Mouse (Mus musculus) heart, postnatal 10 days (tissue): ENCODE measurements around the gene Macf1. TPM values are rescaled to one million over a fixed set of nuclear protein-coding genes. Genes with fewer than 3 reads are reported as not detected.
A peak's percentile ranks its signal among the peaks of the same experiment; 100 is the strongest.

Experiments
- DNase-seq, 2 experiments: peaks; one replicate each; pipeline ENCODE4 v3.0.0; 2021
- intact Hi-C: fragments of 180-260 bp; cut with DNase I; formaldehyde crosslinking; loops from one replicate; pipeline ENCODE4 v1.15.1; 2025
- total RNA-seq, 2 experiments: library from RNA; stranded (reverse); gene quantifications; 2 replicates each; pipeline ENCODE4 v1.2.3; 2021

Gene Macf1
- total RNA-seq, 2 experiments from 2014 or later = 316 to 364 TPM

DNA sequence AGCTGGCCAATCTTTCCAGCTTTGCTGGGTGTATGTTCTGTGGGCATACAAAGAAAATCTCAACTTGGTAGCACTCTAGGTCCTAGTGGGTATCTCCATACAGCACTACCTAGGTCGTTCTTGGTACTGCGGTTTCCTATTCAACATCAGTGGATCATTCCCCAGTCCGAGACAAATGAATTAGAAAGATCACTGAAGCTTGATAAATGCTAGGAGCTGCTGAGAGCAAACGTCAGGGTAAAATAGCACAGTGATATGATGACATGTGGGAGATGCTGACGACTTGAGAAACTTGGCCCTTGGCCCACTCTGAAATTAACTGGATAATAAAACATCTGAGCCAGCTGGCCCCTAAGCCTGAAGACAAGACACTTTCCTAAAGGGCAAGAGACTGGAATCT, 78.2 kb downstream of the Macf1 start:
- intact Hi-C loops = loop anchor here (5.0 kb wide), 1 partner anchor 111 kb away; the partner anchor contains the start of gene Ndufs5
- no peak for DNase-seq

- intact Hi-C loops = loop anchor here (5.0 kb wide), 1 partner anchor 112 kb away; the partner anchor contains the start of gene Ndufs5
- no peak for DNase-seq
These were observed 78.9 kb downstream of the Macf1 start for GRCm38 (mm10) chr4:123605309-123605708.

DNA sequence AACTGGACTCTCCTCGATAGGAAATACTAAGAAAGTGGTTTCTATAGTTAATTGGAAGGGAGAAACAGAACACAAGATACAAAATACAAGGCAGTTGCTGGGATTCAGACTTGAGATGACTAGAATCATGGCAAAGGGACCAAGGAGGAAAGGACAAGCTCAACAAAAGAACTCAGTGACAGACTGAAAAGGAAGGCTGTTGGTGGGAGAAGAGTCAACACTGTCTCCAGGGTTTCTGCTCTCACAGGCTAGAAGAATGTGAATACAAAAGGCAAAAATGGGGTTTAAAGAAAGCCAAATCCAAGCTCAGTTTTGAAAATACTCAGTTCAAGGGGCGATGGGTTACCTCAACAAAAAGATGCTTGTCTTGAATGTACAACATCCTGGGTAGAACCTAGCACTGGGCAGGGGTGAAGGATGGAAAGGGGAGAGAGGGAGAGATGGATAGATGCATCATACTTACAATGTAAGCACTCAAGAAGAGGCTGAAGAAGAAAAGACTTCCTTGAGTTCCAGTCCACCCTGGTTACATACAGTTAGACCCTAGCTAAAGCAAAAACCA, 81.4 kb downstream of the Macf1 start:
- intact Hi-C loops = no loop called here
- no peak for DNase-seq

- DNase-seq = no peak
- intact Hi-C loops = no loop called here
These were observed 83.1 kb downstream of the Macf1 start for GRCm38 (mm10) chr4:123601036-123601435.

GRCm38 (mm10) chr4:123598519-123599228, 85.5 kb downstream of the Macf1 start:
- DNase-seq = no peak
- intact Hi-C loops = no loop called here

DNA sequence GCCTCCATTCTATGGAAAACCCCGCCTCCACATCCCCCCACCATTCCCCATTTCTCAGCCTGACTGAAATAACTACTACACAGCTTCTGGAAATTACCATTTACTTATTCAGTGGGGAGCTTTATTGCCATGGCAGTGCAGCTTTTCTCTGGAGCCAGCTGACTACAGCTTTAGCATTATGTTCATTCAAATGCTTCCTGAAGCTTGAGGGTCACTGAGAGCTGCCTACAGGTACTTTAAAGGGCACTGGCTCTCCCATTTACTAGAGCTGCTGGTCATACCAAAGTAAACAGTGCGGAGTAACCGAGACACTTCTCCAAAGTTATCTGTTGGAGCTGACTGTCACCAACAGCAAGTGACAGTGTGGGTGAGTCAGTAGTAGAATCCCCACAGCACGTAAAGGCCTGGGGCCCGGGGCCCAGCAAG, 89.8 kb downstream of the Macf1 start:
- intact Hi-C loops = loop anchor here (5.0 kb wide), 1 partner anchor 303 kb away; no protein-coding TSS in a partner anchor
- no peak for DNase-seq

DNA sequence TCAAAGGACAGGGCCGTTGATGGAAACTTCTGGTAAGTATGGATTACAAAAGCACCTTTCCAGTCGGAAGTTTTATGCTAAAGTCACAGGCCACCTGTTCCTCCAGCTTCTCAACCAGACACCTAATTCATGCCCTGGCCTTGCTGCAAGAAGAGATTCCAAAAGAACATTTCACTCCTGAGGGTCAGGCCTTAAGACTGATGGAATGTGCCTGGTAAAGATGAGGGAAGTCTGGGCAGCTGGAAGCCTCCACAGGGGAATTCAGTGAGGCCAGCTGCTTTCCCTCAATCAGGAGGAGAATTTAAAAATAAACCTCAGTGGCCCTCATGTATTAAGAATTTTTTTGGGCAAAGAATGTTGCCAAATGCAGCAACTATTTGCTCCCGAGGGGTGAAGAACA, 90.5 kb downstream of the Macf1 start:
- intact Hi-C loops = loop anchor here (5.0 kb wide), 1 partner anchor 304 kb away; no protein-coding TSS in a partner anchor
- DNase-seq = peak; percentile 59 to 73

GRCm38 (mm10) chr4:123592046-123592445, 92.1 kb downstream of the Macf1 start:
- intact Hi-C loops = loop anchor here (5.0 kb wide), 1 partner anchor 305 kb away; no protein-coding TSS in a partner anchor
- DNase-seq = no peak

- intact Hi-C loops = loop anchor here (5.0 kb wide), 1 partner anchor 306 kb away; no protein-coding TSS in a partner anchor
- DNase-seq = no peak
These were observed 93.0 kb downstream of the Macf1 start for GRCm38 (mm10) chr4:123591026-123591635.

GRCm38 (mm10) chr4:123589496-123589895, 94.7 kb downstream of the Macf1 start:
- intact Hi-C loops = loop anchor here (2.0 kb wide), 1 partner anchor 43 kb away; no protein-coding TSS in a partner anchor

DNA sequence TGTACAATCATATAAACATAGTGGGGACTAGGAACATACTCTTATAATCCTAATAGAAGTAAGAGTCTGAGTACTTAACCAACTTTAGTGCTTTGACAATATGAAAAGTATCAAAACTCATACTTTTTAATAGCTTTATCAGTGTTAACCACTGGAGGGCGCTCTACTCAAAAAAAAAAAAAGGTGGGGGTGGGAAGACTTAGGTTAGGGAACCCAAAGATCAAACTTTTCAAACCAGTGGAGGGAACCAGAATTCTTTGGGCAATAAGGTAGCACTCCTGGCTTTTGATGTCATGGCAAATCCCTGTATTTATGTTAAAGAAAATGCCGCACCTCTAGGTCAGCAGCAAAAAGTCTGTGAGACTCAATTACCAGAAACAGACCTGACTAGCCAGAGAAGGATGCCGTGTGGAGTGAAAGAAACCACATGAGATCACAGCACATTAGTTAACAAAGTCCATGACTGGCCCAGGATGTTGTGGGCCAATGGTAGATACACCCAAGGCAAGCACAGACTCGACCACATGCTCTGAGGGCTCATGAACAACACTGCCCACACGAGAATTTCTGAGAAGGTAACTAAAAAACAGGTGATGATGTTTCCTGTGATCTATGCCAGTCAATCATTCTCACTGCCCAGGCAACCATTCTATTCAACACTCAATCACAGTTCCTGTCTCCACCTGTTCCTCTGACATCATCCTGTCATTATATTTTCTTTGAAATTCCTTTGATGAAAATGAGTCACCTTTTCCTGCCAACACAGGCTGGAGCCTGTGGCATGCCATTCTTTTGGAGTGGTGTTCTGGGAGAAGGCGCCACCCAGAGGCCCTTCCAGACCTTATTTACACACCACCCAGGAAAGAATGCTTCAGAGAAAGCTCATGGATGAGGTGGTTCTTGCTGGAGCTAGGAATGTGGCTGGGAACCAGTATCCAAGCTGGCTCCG, 95.5 kb downstream of the Macf1 start:
- intact Hi-C loops = loop anchor here (1.0 to 2.0 kb wide), 2 partner anchors 44 to 79 kb away; no protein-coding TSS in a partner anchor
- DNase-seq = peak; percentile 42 to 52

More at GRCm38 (mm10) chr4:123589496-123589895, 94.7 kb downstream of the Macf1 start:
- no peak for DNase-seq

GRCm38 (mm10) chr4:123587616-123588015, 96.5 kb downstream of the Macf1 start:
- no peak for DNase-seq
- intact Hi-C loops = loop anchor here (1.0 to 2.0 kb wide), 2 partner anchors 45 to 80 kb away; no protein-coding TSS in a partner anchor

GRCm38 (mm10) chr4:123584720-123585093, 99.5 kb downstream of the Macf1 start:
- intact Hi-C loops = loop anchor here (1.0 kb wide), 1 partner anchor 49 kb away; no protein-coding TSS in a partner anchor
- no peak for DNase-seq

DNA sequence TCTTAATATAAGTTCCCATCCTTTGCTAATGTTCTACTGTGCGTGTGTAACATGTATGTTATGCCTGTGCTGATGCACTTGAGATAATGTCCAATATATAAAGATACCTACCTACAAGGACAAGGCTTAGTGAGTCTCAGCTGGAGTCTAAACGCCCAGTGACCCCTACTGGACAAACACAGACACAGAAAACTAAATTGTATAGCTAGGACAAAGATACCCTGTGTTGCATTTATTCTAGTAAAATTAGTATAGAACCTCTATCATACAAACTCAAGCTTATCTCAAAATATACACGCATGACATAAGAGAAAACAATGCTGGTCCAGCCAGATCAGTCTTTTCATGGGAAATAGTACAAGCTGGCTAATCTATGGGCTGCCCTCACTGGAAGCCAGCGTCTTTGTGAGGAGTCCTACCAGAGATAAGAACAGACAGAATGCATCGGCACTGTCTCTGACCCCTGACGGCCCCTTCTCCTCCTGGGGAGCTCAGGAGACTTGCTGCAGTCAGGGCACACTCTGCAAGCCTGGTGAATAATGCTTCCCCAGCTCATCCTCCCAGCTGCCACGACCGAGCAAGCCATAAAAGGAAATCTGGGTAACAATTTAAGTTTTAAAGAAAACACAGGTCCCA, 100.0 kb downstream of the Macf1 start:
- intact Hi-C loops = loop anchor here (1.0 kb wide), 1 partner anchor 49 kb away; no protein-coding TSS in a partner anchor
- DNase-seq = peak; percentile 52 to 66

DNA sequence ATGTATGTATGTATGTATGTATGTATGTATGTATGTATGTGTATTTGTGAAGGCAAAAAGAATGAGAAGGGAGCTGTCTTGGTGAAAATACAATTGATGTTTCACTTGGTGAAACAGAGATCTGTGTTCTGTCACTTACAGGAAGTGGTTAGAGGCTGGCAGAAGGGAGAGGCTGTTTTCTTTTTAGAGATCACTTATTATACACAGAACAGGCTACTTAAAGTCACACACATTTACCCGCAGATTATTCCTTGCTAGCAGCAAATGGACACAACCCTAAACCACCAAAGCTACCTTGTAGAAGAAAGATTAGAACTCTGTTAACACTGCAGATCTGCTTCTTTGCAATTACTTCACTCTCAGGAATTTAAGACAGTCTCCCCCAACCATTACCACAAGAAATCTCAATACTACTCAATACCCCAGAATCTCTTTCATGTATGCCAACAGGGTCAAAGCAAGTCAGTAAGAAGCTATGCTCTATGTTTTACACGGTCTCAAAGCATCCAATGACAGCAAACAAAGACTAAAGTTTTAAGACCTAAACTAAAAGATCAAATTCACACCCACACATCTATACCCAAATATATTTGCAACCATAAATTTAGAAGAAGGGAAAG, 106.6 kb downstream of the Macf1 start:
- DNase-seq = no peak
- intact Hi-C loops = no loop called here

- peak; percentile 67 to 73 for DNase-seq
- intact Hi-C loops = no loop called here
These were observed 111.5 kb downstream of the Macf1 start for GRCm38 (mm10) chr4:123572434-123573336.

- DNase-seq = peak; percentile 65 to 69
- intact Hi-C loops = no loop called here
These were observed 112.3 kb downstream of the Macf1 start for GRCm38 (mm10) chr4:123571869-123572268.

DNA sequence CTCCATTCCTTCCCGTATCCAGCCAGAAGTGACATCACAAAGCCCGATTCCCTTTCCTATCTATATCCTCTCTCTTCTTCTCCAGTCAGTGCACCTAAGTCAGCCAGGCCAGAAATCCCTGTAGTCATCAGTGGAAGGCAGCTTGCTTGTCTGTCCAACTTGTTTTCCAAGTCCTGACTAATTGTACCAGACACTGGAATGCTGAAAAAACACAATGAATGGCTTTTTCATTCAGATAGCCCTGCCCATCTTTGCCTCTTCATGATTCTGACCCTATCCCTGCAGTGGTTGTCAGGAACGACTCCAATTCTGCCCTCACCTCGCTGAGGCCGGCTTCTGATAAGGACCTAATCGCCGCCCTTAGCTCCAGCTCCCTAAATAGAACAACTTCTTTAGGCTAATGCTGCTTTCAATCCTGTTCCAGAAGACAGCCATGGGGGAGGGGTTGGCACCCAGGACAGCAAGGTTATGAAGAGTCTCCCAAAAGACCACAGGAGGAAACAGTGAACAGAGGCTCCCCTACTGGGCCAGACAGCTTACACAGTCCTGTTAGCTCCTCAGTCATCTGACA, 118.8 kb downstream of the Macf1 start:
- intact Hi-C loops = no loop called here
- DNase-seq = peak; percentile 66 to 77
